Mouse (Mus musculus) cerebellum, postnatal 36 days (tissue): ENCODE measurements around the gene Gm9958.

ENCODE experiments used
- DNase-seq, 2 experiments: peaks; one replicate each; pipeline ENCODE4 v3.0.0; 2021 to 2022; ENCODE audit warnings: mixed read lengths in 2 of 2

Gm9958 gene

GRCm38 (mm10) chr5:90367067-90367303, at the start of gene Gm9958:
Gm9958 (plus strand) TSS chr5:90367204.
- DNase-seq = no peak

GRCm38 (mm10) chr5:90331071-90331470, 35.9 kb upstream of the Gm9958 start:
- DNase-seq = no peak

GRCm38 (mm10) chr5:90332478-90332877, 34.5 kb upstream of the Gm9958 start:
- no peak for DNase-seq

- DNase-seq = no peak
Observed at GRCm38 (mm10) chr5:90338177-90339091, 28.6 kb upstream of the Gm9958 start.

- peak; percentile 71 to 74 for DNase-seq
Observed at GRCm38 (mm10) chr5:90339129-90339952, 27.7 kb upstream of the Gm9958 start.

- DNase-seq = no peak
Observed at GRCm38 (mm10) chr5:90339953-90340343, 27.1 kb upstream of the Gm9958 start.

- no peak for DNase-seq
Observed at GRCm38 (mm10) chr5:90340847-90341246, 26.2 kb upstream of the Gm9958 start.

GRCm38 (mm10) chr5:90346877-90347276, 20.1 kb upstream of the Gm9958 start:
- DNase-seq = no peak

- no peak for DNase-seq
Observed at GRCm38 (mm10) chr5:90353552-90354317, 13.3 kb upstream of the Gm9958 start.

- DNase-seq = no peak
Observed at GRCm38 (mm10) chr5:90355824-90356223, 11.2 kb upstream of the Gm9958 start.

- peak; percentile 63 to 80 for DNase-seq
Observed at GRCm38 (mm10) chr5:90364526-90364925, 2.5 kb upstream of the Gm9958 start.

GRCm38 (mm10) chr5:90365141-90365951, 1.7 kb upstream of the Gm9958 start:
- peak; percentile 37 to 49 for DNase-seq

GRCm38 (mm10) chr5:90366121-90367066, 610 bp upstream of the Gm9958 start, which contains the start of gene Ankrd17:
Ankrd17 (minus strand) TSS chr5:90366577.
- DNase-seq = peak; percentile 90 to 91

- DNase-seq = no peak
Observed at GRCm38 (mm10) chr5:90370401-90370800, 3.4 kb downstream of the Gm9958 start.

GRCm38 (mm10) chr5:90373708-90374107, 6.7 kb downstream of the Gm9958 start:
- no peak for DNase-seq

- no peak for DNase-seq
Observed at GRCm38 (mm10) chr5:90381458-90381857, 14.5 kb downstream of the Gm9958 start.

- DNase-seq = no peak
Observed at GRCm38 (mm10) chr5:90383080-90383479, 16.1 kb downstream of the Gm9958 start.

- no peak for DNase-seq
Observed at GRCm38 (mm10) chr5:90393764-90394163, 26.8 kb downstream of the Gm9958 start.

GRCm38 (mm10) chr5:90394322-90394721, 27.3 kb downstream of the Gm9958 start:
- DNase-seq = no peak

- DNase-seq = no peak
Observed at GRCm38 (mm10) chr5:90396817-90397216, 29.8 kb downstream of the Gm9958 start.

- no peak for DNase-seq
Observed at GRCm38 (mm10) chr5:90405210-90405609, 38.2 kb downstream of the Gm9958 start.
